ENCODE assay signal across 9 mouse cellular contexts in genomic region chr13:57595032-57595760, GRCm38 (mm10).
A peak's percentile ranks its signal among the peaks of the same experiment; 100 is the strongest.
DNase-seq lines count a peak whose midpoint lies in the region; ATAC-seq and TF ChIP-seq lines count a peak whose summit lies in the region.
"Had no signal": no experiment of that assay in that cellular context is flagged by ENCODE, and none has a peak within 500 bp of the region (broad histone marks: within the 10 kb centered on the region; RNA-seq: fewer than 3 reads in every experiment).

No protein-coding gene starts in this region.

- no peaks in the 10 kb centered on the region for H3K36me3 ChIP-seq in neural tube, embryonic 13.5 days

- no peak for TF ChIP-seq CTCF in left cerebral cortex, adult 2 months (IDR thresholded peaks at IDR 0.05)

- peaks cover 27% of the 10 kb centered on the region for H3K4me1 ChIP-seq in neural tube, embryonic 13.5 days (replicated peaks)

- peak; percentile 78 for ATAC-seq in frontal cortex, adult (ENCODE audit: low TSS enrichment)
- ATAC-seq in neural tube, embryonic 13.5 days (ENCODE audit: low read depth) = peak; percentile 90

- no peaks in the 10 kb centered on the region for H3K9me3 ChIP-seq in neural tube, embryonic 13.5 days

- intact Hi-C loops in left cerebral cortex, adult 2 months (cut with DNase I) = loop anchor here (10.0 kb wide), 1 partner anchor 310 kb away; the partner anchor contains the start of gene Spock1

- peak overlapping the region; percentile 42 for H3K27ac ChIP-seq in left cerebral cortex, adult 2 months
- H3K27ac ChIP-seq in neural tube, embryonic 13.5 days (replicated peaks) = peak overlapping the region; percentile 95

- H3K9ac ChIP-seq in neural tube, embryonic 13.5 days = peak overlapping the region; percentile 49

- peak overlapping the region; percentile 42 for H3K4me2 ChIP-seq in neural tube, embryonic 13.5 days

- H3K27me3 ChIP-seq in neural tube, embryonic 13.5 days = peaks cover 15% of the 10 kb centered on the region

- WGBS in neural tube, embryonic 13.5 days = 21% methylated on average over 15 of the region's 15 CpGs

- DNase-seq in adrenal gland, postnatal 10 days = peak; percentile 13
- DNase-seq in adrenal gland, postnatal 25 days = no peak
- peak; percentile 52 to 67 for DNase-seq in left cerebral cortex, adult 2 months (ENCODE audit: extremely low spot score in 1 of 2, low spot score in 2 of 2)
- no peak for DNase-seq in testis, postnatal 10 days (ENCODE audit: low spot score)
- DNase-seq in lung, adult 18-20 months = no peak
- DNase-seq in spleen, postnatal 4 days (ENCODE audit: low spot score in 2 of 2) = no peak

- no peak overlapping the region; the same call in 1 of the 2 replicates for H3K4me3 ChIP-seq in left cerebral cortex, adult 2 months
- H3K4me3 ChIP-seq in neural tube, embryonic 13.5 days = 0 out of 2 replicates have a peak overlapping the region, but pooled peaks have one; percentile 11
- H3K4me3 ChIP-seq: erythroblast, embryonic 14.5 days had no signal

Comparison
In these comparisons a context has a peak if more than half of its experiments do, and no peak if none do; other contexts are left out.
1. DNase-seq: peak in adrenal gland, postnatal 10 days (single experiment) and left cerebral cortex, adult 2 months (2 of 2); none in adrenal gland, postnatal 25 days (single experiment), testis, postnatal 10 days (single experiment), lung, adult 18-20 months (0 of 2) and spleen, postnatal 4 days (0 of 2).